Comparison of ENCODE assay signal across 8 mouse cellular contexts in genomic region chr1:134962053-134962803, GRCm38 (mm10). TPM values are rescaled to one million over a fixed set of nuclear protein-coding genes. Genes with fewer than 3 reads are reported as not detected.
DNase-seq lines count a peak whose midpoint lies in the region; ATAC-seq and TF ChIP-seq lines count a peak whose summit lies in the region.

TSS of gene Ube2t (plus strand) at chr1:134962565.

- peaks cover 8% of the 10 kb centered on the region for H3K27me3 ChIP-seq in forebrain, embryonic 10.5 days (ENCODE audit: poor library complexity, severe bottlenecking)
- H3K27me3 ChIP-seq in heart, embryonic 15.5 days, result no peaks in the 10 kb centered on the region
- H3K27me3 ChIP-seq in liver, embryonic 14.5 days (ENCODE audit: control insufficient read depth, insufficient read depth, low read length), result no peaks in the 10 kb centered on the region
- no peaks in the 10 kb centered on the region for H3K27me3 ChIP-seq in neural tube, embryonic 11.5 days (ENCODE audit: control insufficient read depth, insufficient read depth, low read length)
- no peaks in the 10 kb centered on the region for H3K27me3 ChIP-seq in stomach, postnatal 0 days (ENCODE audit: control insufficient read depth, insufficient read depth, low read length)

- H3K4me3 ChIP-seq in forebrain, embryonic 10.5 days, result peak within 1 kb of the TSS; percentile 80
- peak within 1 kb of the TSS; percentile 89 for H3K4me3 ChIP-seq in heart, embryonic 15.5 days
- peak within 1 kb of the TSS; percentile 69 to 80 for H3K4me3 ChIP-seq in liver, embryonic 14.5 days (ENCODE audit: insufficient read depth in 1 of 2, low read depth in 2 of 2, low read length in 2 of 2)
- peak within 1 kb of the TSS; percentile 68 for H3K4me3 ChIP-seq in neural tube, embryonic 11.5 days (ENCODE audit: low read depth, low read length)
- H3K4me3 ChIP-seq in stomach, postnatal 0 days (ENCODE audit: low read depth, low read length), result peak within 1 kb of the TSS; percentile 55

- H3K36me3 ChIP-seq in forebrain, embryonic 10.5 days (replicated peaks), result peaks cover 19% of the 10 kb centered on the region
- no peaks in the 10 kb centered on the region for H3K36me3 ChIP-seq in heart, embryonic 15.5 days
- H3K36me3 ChIP-seq in liver, embryonic 14.5 days (replicated peaks; ENCODE audit: control insufficient read depth, insufficient read depth, low read depth), result no peaks in the 10 kb centered on the region; the same call in 1 of the 2 replicates
- H3K36me3 ChIP-seq in neural tube, embryonic 11.5 days (ENCODE audit: control insufficient read depth, insufficient read depth, low read length), result no peaks in the 10 kb centered on the region
- no peaks in the 10 kb centered on the region for H3K36me3 ChIP-seq in stomach, postnatal 0 days (ENCODE audit: control insufficient read depth, insufficient read depth, low read length)

- no peaks in the 10 kb centered on the region for H3K9me3 ChIP-seq in forebrain, embryonic 10.5 days
- H3K9me3 ChIP-seq in heart, embryonic 15.5 days (replicated peaks), result no peaks in the 10 kb centered on the region
- H3K9me3 ChIP-seq in liver, embryonic 14.5 days (ENCODE audit: control insufficient read depth, low read length), result no peaks in the 10 kb centered on the region
- no peaks in the 10 kb centered on the region for H3K9me3 ChIP-seq in neural tube, embryonic 11.5 days (ENCODE audit: control insufficient read depth, low read length)
- no peaks in the 10 kb centered on the region for H3K9me3 ChIP-seq in stomach, postnatal 0 days (ENCODE audit: control insufficient read depth, low read length)

- DNase-seq in CD8-positive naive resting alpha-beta T cell, adult 2 months (ENCODE audit: low read depth in 2 of 2, low spot score in 2 of 2), result peak; percentile 87 to 93
- DNase-seq in c-Kit-positive CD71-negative TER-119-negative erythroid progenitor cells, embryonic 14.5 days (ENCODE audit: low read depth), result peak; percentile 85
- DNase-seq in forebrain, embryonic 10.5 days (ENCODE audit: extremely low spot score, low spot score), result peak; percentile 94
- peak; percentile 97 for DNase-seq in kidney, postnatal 25 days
- peak; percentile 91 to 93 (median 92) for DNase-seq in liver, embryonic 14.5 days (ENCODE audit: low read depth in 3 of 3, low spot score in 3 of 3)
- DNase-seq in neural tube, embryonic 11.5 days (ENCODE audit: low spot score), result peak; percentile 95
- DNase-seq in stomach, postnatal 0 days (ENCODE audit: low spot score), result peak; percentile 96

- WGBS in forebrain, embryonic 10.5 days, result 3% methylated on average over 50 of the region's 50 CpGs
- WGBS in heart, embryonic 15.5 days, result 2% methylated on average over 50 of the region's 50 CpGs
- 2% methylated on average over 50 of the region's 50 CpGs for WGBS in liver, embryonic 14.5 days (ENCODE audit: insufficient replicate concordance)
- 3% methylated on average over 50 of the region's 50 CpGs for WGBS in neural tube, embryonic 11.5 days
- 2% methylated on average over 50 of the region's 50 CpGs for WGBS in stomach, postnatal 0 days

- H3K4me1 ChIP-seq in forebrain, embryonic 10.5 days, result peaks cover 25% of the 10 kb centered on the region
- H3K4me1 ChIP-seq in heart, embryonic 15.5 days (replicated peaks), result peaks cover 22% of the 10 kb centered on the region
- H3K4me1 ChIP-seq in liver, embryonic 14.5 days (replicated peaks; ENCODE audit: control insufficient read depth in 2 of 2, insufficient read depth in 2 of 2, low read length in 1 of 2), result peaks cover 7 to 15% of the 10 kb centered on the region in 2 experiments; a peak in 3 of 4 replicates
- 0 out of 2 replicates have a peak, but pooled peaks cover 3% of the 10 kb centered on the region for H3K4me1 ChIP-seq in neural tube, embryonic 11.5 days (ENCODE audit: control insufficient read depth, insufficient read depth, low read length)
- no peaks in the 10 kb centered on the region for H3K4me1 ChIP-seq in stomach, postnatal 0 days (replicated peaks; ENCODE audit: control insufficient read depth, insufficient read depth)

- peak; percentile 40 for TF ChIP-seq CTCF in liver, embryonic 14.5 days (IDR thresholded peaks at IDR 0.05; ENCODE audit: low read depth)
- peak; percentile 14; the same call in 1 of the 2 replicates for TF ChIP-seq CTCF in stomach, postnatal 0 days (IDR thresholded peaks at IDR 0.05; ENCODE audit: low read depth)

- H3K9ac ChIP-seq in heart, embryonic 15.5 days, result peak within 1 kb of the TSS; percentile 75
- H3K9ac ChIP-seq in liver, embryonic 14.5 days (replicated peaks), result peak within 1 kb of the TSS; percentile 71
- H3K9ac ChIP-seq in neural tube, embryonic 11.5 days (ENCODE audit: low read length), result peak within 1 kb of the TSS; percentile 60
- peak within 1 kb of the TSS; percentile 28 for H3K9ac ChIP-seq in stomach, postnatal 0 days (ENCODE audit: low read length)

- peak; percentile 99 for ATAC-seq in heart, embryonic 15.5 days (replicated peaks; ENCODE audit: insufficient number of reproducible peaks, insufficient read depth, low FRiP score, low read depth)
- peak; percentile 99 for ATAC-seq in liver, embryonic 14.5 days (ENCODE audit: insufficient read depth)
- peak; percentile 100 for ATAC-seq in neural tube, embryonic 11.5 days (ENCODE audit: insufficient read depth, low FRiP score, low TSS enrichment)
- ATAC-seq in stomach, postnatal 0 days (ENCODE audit: low FRiP score, low TSS enrichment), result peak; percentile 100

- H3K4me2 ChIP-seq in heart, embryonic 15.5 days, result peak within 1 kb of the TSS; percentile 77
- H3K4me2 ChIP-seq in liver, embryonic 14.5 days (ENCODE audit: low read depth), result peak within 1 kb of the TSS; percentile 89
- H3K4me2 ChIP-seq in neural tube, embryonic 11.5 days (ENCODE audit: low read depth), result peak within 1 kb of the TSS; percentile 52
- peak within 1 kb of the TSS; percentile 52 for H3K4me2 ChIP-seq in stomach, postnatal 0 days (replicated peaks; ENCODE audit: low read depth)

- H3K27ac ChIP-seq in forebrain, embryonic 10.5 days, result peak within 1 kb of the TSS; percentile 93
- H3K27ac ChIP-seq in heart, embryonic 15.5 days, result peak within 1 kb of the TSS; percentile 79
- H3K27ac ChIP-seq in liver, embryonic 14.5 days, result peak within 1 kb of the TSS; percentile 27
- no peak within 1 kb of the TSS for H3K27ac ChIP-seq in neural tube, embryonic 11.5 days (ENCODE audit: low read depth, low read length)
- H3K27ac ChIP-seq in stomach, postnatal 0 days (replicated peaks), result no peak within 1 kb of the TSS

- TF ChIP-seq EP300 in liver, embryonic 14.5 days (IDR thresholded peaks at IDR 0.05; ENCODE audit: low read depth), result no peak; the same call in 1 of the 2 replicates
- no peak for TF ChIP-seq EP300 in stomach, postnatal 0 days (optimal IDR thresholded peaks at IDR 0.05)

RNA-seq across cellular contexts. Expression of gene Ube2t, which starts in this region (rescaled TPM):
- polyA plus RNA-seq in forebrain, embryonic 10.5 days (2016; fragmentation: Nextera tagmentation; extraction: Ambion mirVana), result 58.0 and 58.9 TPM in 2 replicates
- polyA plus RNA-seq in heart, embryonic 15.5 days (2015; fragmentation: Nextera tagmentation; extraction: Ambion mirVana), result 42.8 and 48.2 TPM in 2 replicates
- 16.3 and 22.2 TPM in 2 replicates for polyA plus RNA-seq in liver, embryonic 14.5 days (2012; rRNA removed)
- polyA plus RNA-seq in liver, embryonic 14.5 days (2014; fragmentation: Nextera tagmentation; extraction: Ambion mirVana), result 37.2 and 37.6 TPM in 2 replicates
- polyA plus RNA-seq in neural tube, embryonic 11.5 days (2014; fragmentation: Nextera tagmentation; extraction: Ambion mirVana), result 39.2 and 44.8 TPM in 2 replicates
- polyA plus RNA-seq in stomach, postnatal 0 days (2015; fragmentation: Nextera tagmentation; extraction: Ambion mirVana), result 10.5 and 13.4 TPM in 2 replicates

Comparison
In these comparisons a context has a peak if more than half of its experiments do, and no peak if none do; other contexts are left out.
1. H3K27ac ChIP-seq: peak in forebrain, embryonic 10.5 days (single experiment), heart, embryonic 15.5 days (single experiment) and liver, embryonic 14.5 days (single experiment); none in neural tube, embryonic 11.5 days (single experiment) and stomach, postnatal 0 days (single experiment).
2. Peak in every context shown above with its lines, with median percentiles within 50 percentile points of each other: DNase-seq, H3K4me3 ChIP-seq, ATAC-seq, H3K4me2 ChIP-seq and H3K9ac ChIP-seq.